4 mouse cellular contexts compared by ENCODE assay signal in the genomic region with DNA sequence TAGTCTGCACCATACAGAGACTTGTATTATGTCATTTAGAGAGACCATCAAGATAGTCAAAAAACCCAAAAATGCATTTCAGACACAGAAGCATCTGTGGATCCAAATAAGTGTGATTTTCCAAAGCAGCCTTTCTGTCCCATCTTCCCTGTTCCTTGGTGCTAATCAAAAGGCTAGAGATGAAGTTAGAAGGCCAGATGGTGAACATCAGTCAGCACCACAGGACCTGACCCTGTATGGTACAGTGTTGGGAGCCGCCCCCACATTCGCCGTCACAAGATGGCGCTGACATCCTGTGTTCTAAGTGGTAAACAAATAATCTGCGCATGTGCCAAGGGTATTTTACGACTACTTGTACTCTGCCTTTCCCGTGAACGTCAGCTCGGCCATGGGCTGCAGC.
DNase-seq lines count a peak whose midpoint lies in the region; ATAC-seq and TF ChIP-seq lines count a peak whose summit lies in the region.
"Not testable (repeated sequence)": the region's sequence is repeated elsewhere in the genome, so short reads cannot be mapped to it uniquely, and the experiment has no call there.

No protein-coding gene starts in this region.

- TF ChIP-seq CTCF in liver, postnatal 0 days (IDR thresholded peaks at IDR 0.05; ENCODE audit: low read depth), result 0 out of 2 replicates have a peak, but pooled peaks have one; percentile 5
- TF ChIP-seq CTCF in lung, postnatal 0 days (IDR thresholded peaks at IDR 0.05), result not testable (repeated sequence)

- not testable (repeated sequence) for H3K9me3 ChIP-seq in liver, postnatal 0 days (ENCODE audit: low read length); lung, embryonic 15.5 days; lung, postnatal 0 days (ENCODE audit: low read length)

- not testable (repeated sequence) for H3K36me3 ChIP-seq in liver, postnatal 0 days (replicated peaks; ENCODE audit: insufficient read depth, low read length); lung, embryonic 15.5 days; lung, postnatal 0 days (ENCODE audit: insufficient read depth, low read length)

- H3K27me3 ChIP-seq in liver, postnatal 0 days (ENCODE audit: insufficient read depth, low read length); lung, embryonic 15.5 days; lung, postnatal 0 days (replicated peaks; ENCODE audit: insufficient read depth, low read length): not testable (repeated sequence)

- not testable (repeated sequence) for H3K4me2 ChIP-seq in liver, postnatal 0 days (ENCODE audit: low read depth, low read length); lung, embryonic 15.5 days; lung, postnatal 0 days (replicated peaks; ENCODE audit: low read depth, low read length)

- not testable (repeated sequence) for ATAC-seq in liver, postnatal 0 days
- peak; percentile 65; the same call in 1 of the 2 replicates for ATAC-seq in lung, embryonic 15.5 days (ENCODE audit: borderline replicate concordance, extremely low read depth, low FRiP score, low TSS enrichment)
- peak; percentile 44 for ATAC-seq in lung, postnatal 0 days

- not testable (repeated sequence) for H3K9ac ChIP-seq in liver, postnatal 0 days (replicated peaks); lung, embryonic 15.5 days; lung, postnatal 0 days (replicated peaks; ENCODE audit: low read depth)

- 94% methylated on average over 5 of the region's 9 CpGs for WGBS in liver, postnatal 0 days (ENCODE audit: insufficient replicate concordance)
- WGBS in lung, embryonic 15.5 days, result 80% methylated on average over 6 of the region's 9 CpGs
- WGBS in lung, postnatal 0 days, result 63% methylated on average over 4 of the region's 9 CpGs

- H3K4me3 ChIP-seq in liver, postnatal 0 days (ENCODE audit: low read depth, low read length); lung, embryonic 15.5 days; lung, postnatal 0 days (ENCODE audit: low read depth, low read length): not testable (repeated sequence)

- not testable (repeated sequence) for H3K4me1 ChIP-seq in liver, postnatal 0 days (ENCODE audit: insufficient read depth); lung, embryonic 15.5 days; lung, postnatal 0 days (ENCODE audit: insufficient read depth, low read depth, low read length)

- not testable (repeated sequence) for H3K27ac ChIP-seq in liver, postnatal 0 days (ENCODE audit: low read depth); lung, embryonic 15.5 days; lung, postnatal 0 days (ENCODE audit: low read length)

- not testable (repeated sequence) for TF ChIP-seq EP300 in liver, postnatal 0 days (IDR thresholded peaks at IDR 0.05; ENCODE audit: low read depth); lung, postnatal 0 days (IDR thresholded peaks at IDR 0.05)

- DNase-seq in liver, postnatal 0 days; lung, postnatal 0 days (ENCODE audit: low spot score): not testable (repeated sequence)
- peak; percentile 18 for DNase-seq in lung, postnatal 14 days
